Mouse (Mus musculus) heart, adult 2 months (tissue): Measurements from ENCODE around the gene Prcd.

Experiments used
- CTCF ChIP-seq: fragments of 200-600 bp; IDR thresholded peaks from 2 replicates; pipeline ENCODE4 v1.8.1; 2022; ENCODE audit warnings: antibody characterized with exemption, mild to moderate bottlenecking, moderate library complexity
- EP300 ChIP-seq: fragments of 200-500 bp; IDR thresholded peaks from 2 replicates; pipeline ENCODE4 v1.6.1; 2011; ENCODE audit warnings: low read depth, low read length, control low read depth; ENCODE audit not compliant: insufficient read depth

DNA sequence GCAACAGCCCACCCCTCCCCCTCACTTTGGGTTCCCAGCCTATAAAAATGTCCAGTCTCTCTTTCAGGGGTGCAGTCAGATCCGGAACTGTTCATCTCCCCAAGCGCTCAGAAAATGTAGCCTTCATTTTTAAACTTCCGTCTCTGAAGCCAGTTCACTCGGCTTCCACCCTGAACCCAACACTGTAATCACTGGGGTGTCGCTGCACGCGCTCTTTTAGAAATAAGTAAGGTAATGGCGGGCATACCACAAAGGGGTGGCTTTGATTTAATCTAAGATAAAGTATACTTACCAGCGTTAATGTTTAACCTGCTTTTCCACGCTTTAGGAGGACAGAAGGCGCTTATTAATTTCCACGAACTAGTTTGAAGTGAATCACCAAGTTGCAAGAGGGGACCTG lies 60.7 kb downstream of the Prcd start:
- TF ChIP-seq CTCF = no peak
- TF ChIP-seq EP300 = no peak
